Mouse (Mus musculus): ENCODE results near the gene Ypel1. TPM values are rescaled to one million over a fixed set of nuclear protein-coding genes. Genes with fewer than 3 reads are reported as not detected.

Gene Ypel1
- total RNA-seq, 1 experiment from 2014 or later = 5.2 TPM

Small RNA genes lying within 50 kb of the gene (microRNA-seq; reads per million reads assigned to microRNA genes)
- 393 to 714 reads per million in 2 experiments for gene Mir130b
- gene Mir301b = 8.8 to 56.7 reads per million in 2 experiments

Other genes with a start within 250 kb of the Ypel1 start
- gene Spag6l, start 240.2 kb upstream of the Ypel1 start, total RNA-seq (2021) = 0.44 and 0.53 TPM in 2 replicates
- gene Igll1, start 205.7 kb upstream of the Ypel1 start, total RNA-seq (2021) = 0.41 TPM in 1 of 2 replicates, not detected in the other
- 57.0 and 72.3 TPM in 2 replicates for gene Top3b, start 199.0 kb upstream of the Ypel1 start, total RNA-seq (2021)
- 1.5 TPM in 1 of 2 replicates, not detected in the other for gene Vpreb1, start 198.9 kb upstream of the Ypel1 start, total RNA-seq (2021)
- gene Ppm1f, start 173.2 kb upstream of the Ypel1 start, total RNA-seq (2021) = 37.8 and 39.0 TPM in 2 replicates
- 179 and 204 TPM in 2 replicates for gene Mapk1, start 86.3 kb upstream of the Ypel1 start, total RNA-seq (2021)
- gene Ppil2, start 41.6 kb downstream of the Ypel1 start, total RNA-seq (2021) = 84.2 and 97.6 TPM in 2 replicates
- 2.4 and 3.5 TPM in 2 replicates for gene 2610318N02Rik, start 55.5 kb downstream of the Ypel1 start, total RNA-seq (2021)
- gene Sdf2l1, start 62.7 kb downstream of the Ypel1 start, total RNA-seq (2021) = 21.0 and 23.8 TPM in 2 replicates
- gene Ydjc, start 74.9 kb downstream of the Ypel1 start, total RNA-seq (2021) = 3.4 and 4.1 TPM in 2 replicates
- gene Ccdc116, start 77.5 kb downstream of the Ypel1 start, total RNA-seq (2021) = 0.45 TPM in 1 of 2 replicates, not detected in the other
- gene Ube2l3, start 133.0 kb downstream of the Ypel1 start, total RNA-seq (2021) = 190 and 193 TPM in 2 replicates
- 0.07 and 0.08 TPM in 2 replicates for gene Rimbp3, start 138.9 kb downstream of the Ypel1 start, total RNA-seq (2021)
- 2.7 and 3.2 TPM in 2 replicates for gene Hic2, start 163.9 kb downstream of the Ypel1 start, total RNA-seq (2021)
- 8.4 and 10.5 TPM in 2 replicates for gene Tmem191c, start 206.4 kb downstream of the Ypel1 start, total RNA-seq (2021)

Data from adrenal gland, postnatal 14 days (tissue).